Mouse (Mus musculus) cerebellum, adult 9-10 months (tissue): Measurements from ENCODE around the gene Sh2d1b1.

Experiments
- DNase-seq: peaks from one replicate; pipeline ENCODE4 v3.0.0; 2022

Gene Sh2d1b1

DNA sequence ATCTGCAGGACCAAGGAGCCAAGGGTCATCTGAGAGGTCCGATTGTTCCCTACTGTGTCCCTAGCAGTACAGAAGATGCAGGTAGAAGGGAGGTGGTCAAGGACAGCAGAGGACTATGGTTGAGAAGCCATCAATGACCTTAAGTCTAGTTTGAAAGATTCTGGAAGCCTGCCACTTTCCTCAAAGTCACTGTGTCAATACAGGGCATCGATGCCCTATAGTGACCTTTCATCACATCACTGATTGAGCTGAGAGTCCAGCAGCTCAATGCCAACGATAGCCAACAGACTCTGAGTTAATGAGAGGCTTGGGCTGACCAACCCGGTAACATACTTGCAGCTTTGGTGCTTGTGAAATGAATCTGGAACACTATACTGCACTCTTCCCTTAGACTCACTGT lies 48.2 kb downstream of the Sh2d1b1 start:
- no peak for DNase-seq

GRCm38 (mm10) chr1:170331926-170332325 lies 54.8 kb downstream of the Sh2d1b1 start:
- DNase-seq = no peak

- DNase-seq = no peak
Measured at GRCm38 (mm10) chr1:170332775-170333174, 55.7 kb downstream of the Sh2d1b1 start.
